Mouse (Mus musculus): ENCODE measurements around the gene A730046J19Rik.

GRCm38 (mm10) chrX:144136281-144136680 lies 17.2 kb upstream of the A730046J19Rik start:
- TF ChIP-seq CTCF (conservative IDR thresholded peaks at IDR 0.05; ENCODE audit: low read length) = no peak
- no peak for TF ChIP-seq NANOG (IDR thresholded peaks at IDR 0.05; ENCODE audit: borderline replicate concordance, low read length)
